Mouse (Mus musculus): Measurements from ENCODE around the gene Pf4.

The Pf4 gene

DNA sequence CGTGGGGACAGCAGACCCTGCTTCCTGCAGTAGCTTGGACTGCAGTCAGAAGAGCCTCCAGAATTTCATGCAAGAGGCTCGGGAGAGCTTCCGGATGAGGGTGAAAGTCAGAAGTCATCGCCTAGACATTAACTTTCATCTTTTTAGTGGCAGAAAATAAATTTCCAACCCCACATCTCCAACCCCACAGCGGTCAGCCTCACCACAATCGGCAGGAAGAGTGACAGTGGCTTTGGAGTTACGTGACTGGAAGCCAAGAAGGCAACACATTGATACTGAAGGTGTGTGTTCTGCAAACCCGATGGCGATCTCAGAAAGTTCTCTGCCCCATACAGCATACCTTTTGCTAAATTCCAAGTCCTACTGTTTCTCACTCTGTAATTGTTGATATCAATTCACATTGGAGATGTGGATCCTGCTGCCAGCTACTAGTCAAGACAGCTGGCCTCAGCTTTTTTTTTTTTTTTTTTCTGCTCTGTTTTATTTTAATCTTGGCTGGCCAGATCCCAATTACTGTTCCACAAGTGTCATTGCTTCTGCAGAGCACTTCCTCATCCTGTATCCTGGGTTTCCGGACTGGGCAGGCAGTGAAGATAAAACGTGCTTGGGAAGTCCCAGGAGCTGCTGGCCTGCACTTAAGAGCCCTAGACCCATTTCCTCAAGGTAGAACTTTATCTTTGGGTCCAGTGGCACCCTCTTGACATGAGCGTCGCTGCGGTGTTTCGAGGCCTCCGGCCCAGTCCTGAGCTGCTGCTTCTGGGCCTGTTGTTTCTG, at the start of gene Pf4:
Gene Pf4, plus strand, starts transcription at position 556 of the 774 bp plus-strand sequence.
- DNase-seq (ENCODE audit: low read depth, low spot score) = no peak

DNA sequence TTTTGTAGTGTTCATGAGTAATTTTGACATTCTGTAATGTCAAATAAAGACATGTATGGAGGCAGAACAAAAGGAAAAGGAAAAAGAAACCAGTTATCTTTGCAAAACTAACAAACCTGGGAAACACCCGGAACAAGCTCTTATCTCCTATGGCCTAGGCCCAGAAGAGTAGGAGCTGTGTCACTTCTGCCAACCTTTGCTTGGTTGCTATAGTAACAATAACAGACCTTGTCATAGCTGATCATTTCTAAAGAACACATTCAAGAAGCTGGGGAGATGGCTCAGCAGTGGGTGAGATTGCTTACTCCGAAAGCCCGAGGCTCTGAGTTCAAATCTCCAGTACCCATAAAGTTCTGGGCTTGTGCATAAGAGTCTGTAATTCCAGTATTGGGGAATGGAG, 49.6 kb upstream of the Pf4 start:
- DNase-seq (ENCODE audit: low read depth, low spot score) = no peak

DNA sequence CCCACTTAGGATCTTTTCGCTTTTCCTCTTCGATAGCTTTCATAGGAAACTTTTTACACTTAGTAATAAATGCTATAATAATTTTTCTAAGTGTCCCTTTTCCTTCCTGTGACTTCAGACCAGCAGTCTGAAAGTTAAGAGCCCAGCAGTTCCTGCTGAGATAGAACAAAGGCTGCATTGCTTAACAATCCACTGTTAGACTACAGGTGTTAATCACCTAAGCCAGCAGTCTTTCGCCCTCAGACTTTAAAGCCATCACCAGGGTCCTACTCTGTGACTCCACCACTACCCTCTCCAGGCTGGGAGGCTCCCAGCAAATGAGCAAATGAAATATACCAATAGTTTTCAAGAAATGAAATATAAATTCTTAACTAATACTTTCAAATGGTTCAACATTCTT, 44.0 kb upstream of the Pf4 start:
- DNase-seq (ENCODE audit: low read depth, low spot score) = no peak

GRCm38 (mm10) chr5:90731480-90731879, 40.8 kb upstream of the Pf4 start:
- DNase-seq (ENCODE audit: low read depth, low spot score) = no peak

DNA sequence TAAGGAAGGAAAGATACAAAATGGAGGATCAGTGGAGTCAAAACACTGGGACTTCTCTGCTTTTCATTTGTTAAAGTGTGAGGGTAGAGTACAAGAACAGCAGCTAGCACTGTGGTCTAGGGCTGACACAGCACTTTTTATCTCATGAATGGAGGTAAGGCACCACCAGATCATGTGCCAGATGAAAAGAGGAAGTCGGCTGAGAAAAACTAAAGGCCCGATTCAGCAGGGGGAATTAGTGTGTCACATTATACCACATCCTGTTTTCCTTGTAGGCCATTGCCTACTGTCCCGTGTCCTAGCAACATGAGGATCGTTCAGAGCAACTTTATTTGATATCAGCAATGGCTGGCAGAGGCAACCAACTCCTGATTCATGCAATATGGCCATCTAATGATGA, 30.2 kb upstream of the Pf4 start:
- no peak for DNase-seq (ENCODE audit: low read depth, low spot score)

DNA sequence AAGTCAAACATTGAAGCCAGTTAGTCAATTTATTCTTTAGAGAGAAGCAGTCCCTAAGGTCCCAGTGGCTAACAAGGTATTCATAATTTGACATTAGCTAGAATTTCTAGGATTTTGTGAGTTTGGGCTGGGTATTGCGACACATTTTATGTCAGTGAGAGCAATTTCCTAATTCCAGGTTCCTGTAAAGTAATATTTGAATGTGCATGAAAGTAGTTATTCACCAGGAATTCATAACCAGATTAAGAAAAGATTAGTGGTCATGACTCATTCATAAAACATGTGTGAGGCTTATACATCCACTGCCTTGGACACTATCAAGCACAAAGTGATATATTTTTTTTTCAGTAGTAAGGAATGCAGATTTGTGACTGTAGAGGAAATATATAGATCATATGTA, 18.3 kb upstream of the Pf4 start:
- DNase-seq (ENCODE audit: low read depth, low spot score) = no peak

- DNase-seq (ENCODE audit: low read depth, low spot score) = no peak
These were observed 14.1 kb upstream of the Pf4 start for GRCm38 (mm10) chr5:90758020-90758605.

- peak; percentile 26 for DNase-seq (ENCODE audit: low read depth, low spot score)
These were observed 12.9 kb upstream of the Pf4 start, which contains the start of gene Cxcl5 for GRCm38 (mm10) chr5:90759077-90760065. Gene Cxcl5, plus strand, starts transcription at chr5:90759360.

DNA sequence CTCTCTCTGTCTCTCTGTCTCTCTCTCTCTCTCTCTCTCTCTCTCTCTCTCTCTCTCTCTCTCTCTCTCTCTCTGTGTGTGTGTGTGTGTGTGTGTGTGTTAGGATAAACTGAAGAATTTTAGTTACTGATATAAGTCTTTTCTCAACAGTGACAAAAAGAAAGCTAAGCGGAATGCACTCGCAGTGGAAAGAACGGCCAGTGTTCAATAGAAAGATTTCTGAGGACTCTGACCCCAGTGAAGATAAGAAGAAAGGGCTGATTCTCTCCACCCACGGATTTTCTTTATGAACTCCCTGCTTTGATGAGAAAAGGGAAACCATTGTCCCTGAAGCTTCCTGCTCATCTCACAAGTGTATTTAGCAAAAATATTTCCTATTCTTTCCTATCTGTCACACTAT, 11.9 kb upstream of the Pf4 start:
- no peak for DNase-seq (ENCODE audit: low read depth, low spot score)

DNA sequence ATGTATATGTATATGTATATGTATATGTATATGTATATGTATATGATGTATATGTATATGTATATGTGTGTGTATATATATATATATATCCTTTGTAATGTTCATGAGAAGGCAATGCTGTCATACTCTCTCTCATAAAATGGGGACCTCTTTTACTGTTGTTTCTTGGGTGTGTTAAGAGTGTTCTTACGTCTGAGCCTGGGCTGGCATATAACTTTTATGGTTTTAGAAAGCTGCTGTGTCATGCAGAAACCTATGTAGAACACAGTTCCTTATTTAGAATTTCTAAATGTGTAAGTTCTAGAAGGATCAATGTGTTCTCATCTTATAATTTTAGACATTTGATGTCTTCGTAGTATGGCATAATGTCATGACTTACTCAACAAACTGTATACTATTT, 11.4 kb upstream of the Pf4 start:
- DNase-seq (ENCODE audit: low read depth, low spot score) = no peak

DNA sequence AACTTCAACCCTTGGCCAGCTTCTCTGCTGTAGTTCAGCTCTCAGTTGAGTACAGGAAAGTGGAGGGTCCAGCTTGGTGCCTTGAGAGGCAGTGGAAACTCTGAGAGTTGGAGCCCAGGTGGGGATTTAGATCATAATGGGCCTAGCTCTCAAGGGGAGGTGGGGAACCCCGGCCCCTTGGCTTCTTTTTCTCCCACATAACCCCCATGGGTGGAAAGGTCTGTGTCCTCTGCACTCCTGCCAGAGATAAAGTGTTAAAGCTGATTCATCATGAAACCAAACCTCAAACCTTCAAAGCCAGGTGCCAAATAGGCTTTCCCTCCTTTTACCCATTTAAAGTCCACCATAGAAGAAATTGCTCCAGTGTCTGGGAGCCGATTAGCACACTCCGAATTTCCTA, 10.4 kb upstream of the Pf4 start:
- DNase-seq (ENCODE audit: low read depth, low spot score) = no peak

GRCm38 (mm10) chr5:90763912-90764665, 8.1 kb upstream of the Pf4 start:
- DNase-seq (ENCODE audit: low read depth, low spot score) = no peak

- DNase-seq (ENCODE audit: low read depth, low spot score) = no peak
These were observed 6.2 kb upstream of the Pf4 start for GRCm38 (mm10) chr5:90765821-90766606.

GRCm38 (mm10) chr5:90768218-90768617, 4.0 kb upstream of the Pf4 start, which contains the start of gene Ppbp:
Gene Ppbp, plus strand, starts transcription at chr5:90768518.
- no peak for DNase-seq (ENCODE audit: low read depth, low spot score)

DNA sequence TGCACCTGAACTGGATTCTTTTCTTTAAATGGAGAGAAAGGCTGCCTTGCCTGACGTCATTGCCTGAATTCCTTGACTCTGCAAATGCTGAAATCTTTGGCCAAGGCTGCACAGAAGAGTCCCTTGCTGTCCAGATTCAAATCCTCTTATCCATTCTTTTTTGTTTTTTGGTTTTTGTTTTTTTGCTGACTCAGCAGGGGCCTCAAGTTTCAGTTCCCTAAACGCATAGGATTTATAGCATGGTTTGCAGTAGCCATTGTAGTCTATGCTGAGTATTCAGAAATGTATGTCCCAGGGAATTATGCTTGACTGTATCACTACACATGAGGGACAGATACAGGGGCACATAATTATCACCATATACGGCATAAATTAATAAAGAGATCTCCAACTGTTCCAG, 866 bp upstream of the Pf4 start:
- no peak for DNase-seq (ENCODE audit: low read depth, low spot score)

GRCm38 (mm10) chr5:90775562-90775961, 3.3 kb downstream of the Pf4 start:
- no peak for DNase-seq (ENCODE audit: low read depth, low spot score)

DNA sequence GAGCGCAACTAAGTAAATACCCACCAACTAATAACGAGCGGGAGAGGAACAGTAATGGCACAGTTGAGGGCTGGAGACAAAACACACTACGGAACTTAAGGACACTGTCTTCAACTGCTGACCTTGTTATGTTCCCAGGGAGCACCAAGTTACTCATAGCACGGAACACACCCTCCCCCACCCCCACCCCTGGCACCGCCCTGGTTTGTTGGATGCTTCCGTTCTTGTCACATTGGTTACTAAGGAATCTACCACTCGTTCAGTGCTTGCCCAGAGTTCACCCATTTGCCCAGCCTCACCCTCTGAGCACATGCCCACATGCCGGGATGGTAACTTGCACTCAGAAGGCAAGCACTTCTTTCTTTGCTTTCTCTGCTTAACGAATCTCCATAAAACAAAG, 5.4 kb downstream of the Pf4 start:
- no peak for DNase-seq (ENCODE audit: low read depth, low spot score)

- DNase-seq (ENCODE audit: low read depth, low spot score) = no peak
These were observed 6.6 kb downstream of the Pf4 start for GRCm38 (mm10) chr5:90778856-90779255.

DNA sequence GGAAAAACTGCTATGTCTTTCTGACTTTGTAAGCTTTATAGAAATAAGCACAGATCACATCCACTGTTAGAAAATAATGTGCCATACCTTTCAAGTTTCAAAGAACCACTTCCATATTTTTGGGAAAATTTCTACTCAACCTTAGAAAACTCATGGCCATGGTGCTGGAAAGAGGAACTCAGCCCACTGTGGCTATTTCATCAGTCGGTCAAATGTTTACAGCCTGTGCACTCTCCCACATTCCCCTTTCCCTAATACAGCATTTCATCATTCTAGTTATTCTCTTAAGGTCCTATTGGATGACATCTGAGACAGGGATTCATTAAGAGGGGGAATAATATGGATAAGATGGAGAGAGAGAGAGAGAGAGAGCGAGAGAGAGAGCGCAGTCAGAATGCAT, 11.5 kb downstream of the Pf4 start:
- no peak for DNase-seq (ENCODE audit: low read depth, low spot score)

Measured in WW6 (cell line).